Mouse (Mus musculus): ENCODE data around the gene Pde3a.

The Pde3a gene

GRCm38 (mm10) chr6:141248691-141249584 lies at the start of gene Pde3a:
Gene Pde3a, plus strand, starts transcription at chr6:141249269.
- ATAC-seq (ENCODE audit: insufficient number of reproducible peaks, low FRiP score, low TSS enrichment): 0 out of 2 replicates have a peak, but pooled peaks have one; percentile 22

DNA sequence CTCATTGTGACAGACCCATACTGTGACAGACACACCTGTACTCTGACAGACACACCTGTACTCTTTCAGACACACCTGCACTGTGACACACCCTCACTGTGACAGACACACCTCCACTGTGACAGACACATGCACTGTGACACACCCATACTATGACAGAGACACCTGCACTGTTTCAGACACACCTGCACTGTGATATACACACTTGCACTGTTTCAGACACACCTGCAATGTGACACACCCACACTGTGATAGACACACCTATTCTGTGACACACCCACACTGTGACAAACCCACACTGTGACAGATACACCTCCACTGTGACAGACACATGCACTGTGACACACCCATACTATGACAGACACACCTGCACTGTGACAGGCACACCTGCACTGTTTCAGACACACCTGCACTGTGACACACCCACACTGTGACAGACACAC lies 48.9 kb upstream of the Pde3a start:
- ATAC-seq (ENCODE audit: insufficient number of reproducible peaks, low FRiP score, low TSS enrichment): peak; percentile 58; the same call in 1 of the 2 replicates

GRCm38 (mm10) chr6:141207531-141207930 lies 41.5 kb upstream of the Pde3a start:
- ATAC-seq (ENCODE audit: insufficient number of reproducible peaks, low FRiP score, low TSS enrichment): no peak

DNA sequence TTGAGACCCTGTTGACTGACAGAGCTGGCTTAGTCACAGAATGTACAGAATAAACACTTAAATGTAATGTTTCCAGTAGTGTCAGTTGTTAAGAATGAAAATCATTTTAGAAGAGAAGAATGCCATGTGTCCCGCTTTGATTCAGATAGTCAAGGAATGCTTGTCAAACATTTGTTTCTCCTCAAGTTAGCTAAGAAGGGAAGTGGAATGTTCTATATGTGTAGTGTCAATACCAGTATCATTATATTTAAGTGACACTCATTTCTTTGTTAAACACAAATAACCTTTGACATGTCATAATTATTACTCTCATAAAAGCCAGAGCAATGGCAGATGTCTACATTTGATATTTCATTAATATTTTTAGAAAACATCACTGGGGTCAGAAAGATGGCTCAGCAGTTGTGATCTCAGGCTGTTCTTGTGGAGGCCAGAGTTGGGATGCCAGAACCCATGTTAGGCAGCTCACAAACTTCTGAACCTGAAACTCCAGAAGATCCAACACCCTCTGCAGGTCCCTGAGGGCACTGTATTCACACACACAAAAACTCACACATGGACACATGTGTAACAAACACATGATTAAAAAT lies 40.7 kb upstream of the Pde3a start:
- no peak for ATAC-seq (ENCODE audit: insufficient number of reproducible peaks, low FRiP score, low TSS enrichment)

- ATAC-seq (ENCODE audit: insufficient number of reproducible peaks, low FRiP score, low TSS enrichment): no peak
Measured at GRCm38 (mm10) chr6:141210021-141210420, 39.0 kb upstream of the Pde3a start.

GRCm38 (mm10) chr6:141221081-141221480 lies 28.0 kb upstream of the Pde3a start:
- ATAC-seq (ENCODE audit: insufficient number of reproducible peaks, low FRiP score, low TSS enrichment): peak; percentile 90

DNA sequence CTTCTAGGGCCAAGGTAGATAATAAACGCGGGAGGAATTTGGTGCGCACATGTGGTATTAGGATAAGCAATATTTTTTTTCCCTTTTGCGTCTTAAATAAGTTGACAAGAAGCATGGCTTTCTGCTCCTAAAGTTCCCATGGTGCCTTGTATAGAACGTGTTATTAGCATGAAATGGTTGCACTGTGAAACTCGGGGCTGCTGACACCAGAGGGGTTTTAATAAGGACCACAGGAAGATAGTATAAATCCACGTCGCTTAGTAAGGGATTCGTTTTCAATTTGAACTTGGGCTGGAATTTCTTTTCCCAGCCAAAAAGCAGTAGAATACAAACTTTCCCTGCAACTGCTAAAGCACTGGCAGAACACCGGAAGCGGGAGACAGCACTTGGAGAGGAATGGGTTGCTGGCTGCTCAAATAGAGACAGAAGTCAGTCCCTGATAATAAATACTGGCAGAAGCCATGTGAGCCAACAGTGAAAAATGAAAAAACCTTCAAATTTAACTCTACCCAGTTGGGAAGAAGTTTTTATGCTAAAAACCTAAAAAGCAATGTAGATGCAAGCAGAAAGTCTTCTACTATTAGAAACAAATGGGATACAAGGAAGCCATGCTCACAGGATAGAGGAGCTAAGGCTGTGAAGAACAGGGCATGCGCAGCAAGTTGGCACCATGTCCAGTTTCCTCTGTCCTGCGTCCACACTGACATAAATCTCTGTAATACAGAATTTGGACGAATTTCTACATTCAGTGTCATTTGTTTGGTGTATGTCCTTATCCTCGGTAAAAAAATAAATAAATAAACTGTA lies 22.0 kb upstream of the Pde3a start:
- ATAC-seq (ENCODE audit: insufficient number of reproducible peaks, low FRiP score, low TSS enrichment): no peak

GRCm38 (mm10) chr6:141227658-141228005 lies 21.4 kb upstream of the Pde3a start:
- no peak for ATAC-seq (ENCODE audit: insufficient number of reproducible peaks, low FRiP score, low TSS enrichment)

GRCm38 (mm10) chr6:141232756-141233382 lies 16.2 kb upstream of the Pde3a start:
- ATAC-seq (ENCODE audit: insufficient number of reproducible peaks, low FRiP score, low TSS enrichment): no peak

DNA sequence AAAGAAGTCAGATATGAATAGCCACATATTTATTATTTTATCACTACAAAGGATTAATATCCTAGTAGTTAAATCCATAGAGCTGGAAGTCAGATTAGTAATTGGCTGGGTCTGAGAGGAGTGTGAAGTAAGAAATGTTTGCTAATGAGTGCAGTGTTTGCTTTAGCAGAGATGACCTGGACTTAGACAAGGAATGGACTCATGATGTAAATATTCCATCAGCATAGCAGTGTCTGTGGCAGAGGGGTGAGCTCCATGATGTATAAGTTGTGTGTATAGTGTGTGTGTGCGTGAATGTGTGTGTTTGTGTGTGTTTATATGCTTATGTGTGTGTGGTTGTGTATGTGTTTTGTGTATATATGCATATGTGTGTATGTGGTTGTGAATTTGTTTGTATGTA lies 7.3 kb upstream of the Pde3a start:
- ATAC-seq (ENCODE audit: insufficient number of reproducible peaks, low FRiP score, low TSS enrichment): no peak

DNA sequence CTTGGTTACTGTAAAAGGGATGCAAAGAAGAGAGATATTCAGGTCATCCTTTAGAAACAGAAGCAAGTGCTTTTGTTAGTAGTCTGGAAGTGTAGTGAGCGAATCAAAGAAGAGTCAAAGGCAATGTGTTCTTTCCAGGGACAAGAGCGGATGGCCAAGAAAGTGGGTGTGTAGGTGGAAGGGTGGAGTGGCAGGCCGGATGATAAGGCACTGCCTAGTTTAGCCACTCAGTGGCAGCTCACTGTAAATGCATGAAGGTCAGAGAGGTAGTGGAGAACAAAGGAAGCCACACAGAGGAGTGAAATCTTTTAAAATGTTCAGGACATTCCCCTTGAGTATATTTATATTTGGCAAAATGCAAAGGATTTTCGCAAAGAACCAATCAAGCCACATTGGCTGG lies 4.0 kb upstream of the Pde3a start:
- ATAC-seq (ENCODE audit: insufficient number of reproducible peaks, low FRiP score, low TSS enrichment): no peak

GRCm38 (mm10) chr6:141246391-141246790 lies 2.7 kb upstream of the Pde3a start:
- peak; percentile 71 for ATAC-seq (ENCODE audit: insufficient number of reproducible peaks, low FRiP score, low TSS enrichment)

- no peak for ATAC-seq (ENCODE audit: insufficient number of reproducible peaks, low FRiP score, low TSS enrichment)
Measured at GRCm38 (mm10) chr6:141248081-141248480, 988 bp upstream of the Pde3a start.

DNA sequence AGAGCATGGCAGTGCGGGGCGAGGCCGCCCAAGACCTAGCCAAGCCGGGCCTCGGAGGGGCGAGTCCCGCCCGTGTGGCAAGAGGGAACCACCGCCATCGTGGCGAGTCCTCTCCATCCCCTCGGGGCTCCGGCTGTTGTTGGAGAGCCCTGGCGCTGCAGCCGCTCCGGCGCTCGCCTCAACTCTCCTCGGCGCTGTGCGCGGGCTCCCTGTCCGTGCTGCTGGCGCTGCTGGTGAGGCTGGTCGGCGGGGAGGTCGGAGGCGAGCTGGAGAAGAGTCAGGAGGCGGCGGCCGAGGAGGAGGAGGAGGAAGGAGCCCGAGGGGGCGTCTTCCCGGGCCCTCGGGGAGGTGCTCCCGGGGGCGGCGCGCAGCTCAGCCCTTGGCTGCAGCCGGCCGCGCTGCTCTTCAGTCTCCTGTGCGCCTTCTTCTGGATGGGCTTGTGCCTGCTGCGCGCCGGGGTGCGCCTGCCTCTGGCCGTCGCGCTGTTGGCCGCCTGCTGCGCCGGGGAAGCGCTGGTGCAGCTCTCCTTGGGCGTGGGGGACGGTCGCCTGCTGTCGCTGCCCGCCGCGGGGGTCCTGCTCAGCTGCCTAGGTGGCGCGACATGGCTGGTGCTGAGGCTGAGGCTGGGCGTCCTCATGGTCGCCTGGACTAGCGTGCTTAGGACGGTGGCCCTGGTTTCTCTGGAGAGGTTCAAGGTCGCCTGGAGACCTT lies 671 bp downstream of the Pde3a start:
- ATAC-seq (ENCODE audit: insufficient number of reproducible peaks, low FRiP score, low TSS enrichment): peak; percentile 64

DNA sequence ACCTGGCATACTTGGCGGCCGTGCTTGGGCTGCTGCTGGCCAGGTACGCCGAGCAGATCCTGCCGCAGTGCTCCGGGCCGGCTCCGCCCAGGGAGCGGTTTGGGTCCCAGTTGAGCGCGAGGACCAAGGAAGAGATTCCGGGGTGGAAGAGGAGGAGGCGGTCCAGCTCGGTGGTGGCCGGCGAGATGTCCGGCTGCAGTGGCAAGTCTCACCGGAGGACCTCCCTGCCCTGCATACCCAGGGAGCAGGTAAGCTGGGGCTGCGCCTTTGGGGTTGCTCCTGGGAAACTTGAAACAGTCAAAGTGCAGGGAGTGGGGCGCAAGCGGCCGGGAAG lies 1.2 kb downstream of the Pde3a start:
- ATAC-seq (ENCODE audit: insufficient number of reproducible peaks, low FRiP score, low TSS enrichment): peak; percentile 47

DNA sequence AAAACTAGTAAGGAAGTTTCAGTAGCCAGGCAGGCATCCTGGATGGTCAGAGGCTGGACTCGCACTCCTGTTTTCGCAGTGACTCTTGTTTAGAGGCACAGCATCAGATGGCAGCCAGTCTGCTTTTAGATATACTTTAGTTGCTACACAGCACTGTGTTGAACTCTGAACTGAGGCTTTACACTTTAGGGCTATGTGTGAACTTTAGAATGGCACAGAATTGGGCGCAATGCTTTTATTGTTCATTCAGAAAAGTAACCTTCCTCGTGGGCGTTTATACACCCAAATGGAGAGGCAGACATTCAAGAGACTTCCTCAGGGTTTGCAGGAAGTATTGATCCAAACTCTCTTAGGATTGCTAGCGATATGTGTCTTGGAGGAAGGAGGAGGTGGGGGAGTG lies 1.9 kb downstream of the Pde3a start:
- ATAC-seq (ENCODE audit: insufficient number of reproducible peaks, low FRiP score, low TSS enrichment): no peak

GRCm38 (mm10) chr6:141252520-141252919 lies 3.5 kb downstream of the Pde3a start:
- no peak for ATAC-seq (ENCODE audit: insufficient number of reproducible peaks, low FRiP score, low TSS enrichment)

GRCm38 (mm10) chr6:141254956-141255355 lies 5.9 kb downstream of the Pde3a start:
- ATAC-seq (ENCODE audit: insufficient number of reproducible peaks, low FRiP score, low TSS enrichment): no peak

DNA sequence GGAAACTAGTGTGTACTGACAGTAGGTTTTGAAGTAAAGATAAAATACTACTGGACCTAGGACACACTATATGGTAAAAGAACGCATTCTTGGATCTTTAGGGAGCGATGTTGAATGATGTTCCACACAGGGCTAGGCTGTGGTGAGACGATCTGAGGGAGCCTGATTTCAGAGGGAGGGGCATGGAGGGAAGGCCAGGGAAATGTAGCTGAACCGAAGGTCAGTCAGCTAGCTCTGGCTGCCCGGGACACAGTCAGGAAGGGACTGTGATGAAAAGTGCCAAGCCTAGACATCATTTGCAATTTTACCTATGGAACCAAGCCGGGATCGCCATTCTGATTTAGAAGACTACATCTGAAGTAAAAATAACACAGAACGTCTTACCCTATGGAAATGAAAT lies 7.8 kb downstream of the Pde3a start:
- ATAC-seq (ENCODE audit: insufficient number of reproducible peaks, low FRiP score, low TSS enrichment): no peak
